Mouse (Mus musculus): ENCODE measurements around the gene Ascc2. TPM values are rescaled to one million over a fixed set of nuclear protein-coding genes. Genes with fewer than 3 reads are reported as not detected.

Gene Ascc2
- polyA plus RNA-seq, 1 experiment = 54.5 TPM

- Histone ChIP-seq H3K4me1 (ENCODE audit: control insufficient read depth, insufficient read depth, low read length) (peaks cover 2% of the 10 kb centered on the region; the same call in 1 of the 2 replicates), H3K27ac (ENCODE audit: control insufficient read depth, insufficient read depth, low read depth, low read length) (no peak overlapping the region), H3K36me3 (ENCODE audit: control insufficient read depth, insufficient read depth, low read length) (no peaks in the 10 kb centered on the region), H3K4me3 (ENCODE audit: control insufficient read depth, low read depth, low read length) (no peak overlapping the region), H3K27me3 (ENCODE audit: control insufficient read depth, insufficient read depth, low read length) (no peaks in the 10 kb centered on the region)
- no peak for TF ChIP-seq POLR2A (IDR thresholded peaks at IDR 0.05; ENCODE audit: control insufficient read depth, low read depth, low read length)
- TF ChIP-seq CTCF (IDR thresholded peaks at IDR 0.05; ENCODE audit: control insufficient read depth, insufficient read depth, insufficient replicate concordance, low read depth, low read length) = no peak
Measured at GRCm38 (mm10) chr11:4719961-4720360, 82.4 kb downstream of the Ascc2 start.

GRCm38 (mm10) chr11:4720393-4720792, 82.8 kb downstream of the Ascc2 start:
- Histone ChIP-seq H3K27ac (ENCODE audit: control insufficient read depth, insufficient read depth, low read depth, low read length) (no peak overlapping the region), H3K36me3 (ENCODE audit: control insufficient read depth, insufficient read depth, low read length) (no peaks in the 10 kb centered on the region), H3K4me1 (ENCODE audit: control insufficient read depth, insufficient read depth, low read length) (peaks cover 2% of the 10 kb centered on the region; the same call in 1 of the 2 replicates), H3K4me3 (ENCODE audit: control insufficient read depth, low read depth, low read length) (no peak overlapping the region), H3K27me3 (ENCODE audit: control insufficient read depth, insufficient read depth, low read length) (no peaks in the 10 kb centered on the region)
- no peak for TF ChIP-seq POLR2A (IDR thresholded peaks at IDR 0.05; ENCODE audit: control insufficient read depth, low read depth, low read length)
- TF ChIP-seq CTCF (IDR thresholded peaks at IDR 0.05; ENCODE audit: control insufficient read depth, insufficient read depth, insufficient replicate concordance, low read depth, low read length) = no peak

GRCm38 (mm10) chr11:4720900-4721580, 83.5 kb downstream of the Ascc2 start:
- Histone ChIP-seq H3K4me3 (ENCODE audit: control insufficient read depth, low read depth, low read length) (no peak overlapping the region), H3K27me3 (ENCODE audit: control insufficient read depth, insufficient read depth, low read length) (no peaks in the 10 kb centered on the region), H3K27ac (ENCODE audit: control insufficient read depth, insufficient read depth, low read depth, low read length) (no peak overlapping the region), H3K36me3 (ENCODE audit: control insufficient read depth, insufficient read depth, low read length) (no peaks in the 10 kb centered on the region), H3K4me1 (ENCODE audit: control insufficient read depth, insufficient read depth, low read length) (peaks cover 2% of the 10 kb centered on the region; the same call in 1 of the 2 replicates)
- no peak for TF ChIP-seq POLR2A (IDR thresholded peaks at IDR 0.05; ENCODE audit: control insufficient read depth, low read depth, low read length)
- no peak for TF ChIP-seq CTCF (IDR thresholded peaks at IDR 0.05; ENCODE audit: control insufficient read depth, insufficient read depth, insufficient replicate concordance, low read depth, low read length)

GRCm38 (mm10) chr11:4721728-4722127, 84.2 kb downstream of the Ascc2 start:
- Histone ChIP-seq H3K27ac (ENCODE audit: control insufficient read depth, insufficient read depth, low read depth, low read length) (no peak overlapping the region), H3K27me3 (ENCODE audit: control insufficient read depth, insufficient read depth, low read length) (no peaks in the 10 kb centered on the region), H3K36me3 (ENCODE audit: control insufficient read depth, insufficient read depth, low read length) (no peaks in the 10 kb centered on the region), H3K4me1 (ENCODE audit: control insufficient read depth, insufficient read depth, low read length) (peaks cover 2% of the 10 kb centered on the region; the same call in 1 of the 2 replicates), H3K4me3 (ENCODE audit: control insufficient read depth, low read depth, low read length) (no peak overlapping the region)
- TF ChIP-seq POLR2A (IDR thresholded peaks at IDR 0.05; ENCODE audit: control insufficient read depth, low read depth, low read length) (no peak), CTCF (IDR thresholded peaks at IDR 0.05; ENCODE audit: control insufficient read depth, insufficient read depth, insufficient replicate concordance, low read depth, low read length) (no peak)

GRCm38 (mm10) chr11:4729603-4730002, 92.1 kb downstream of the Ascc2 start:
- H3K4me1 ChIP-seq (ENCODE audit: control insufficient read depth, insufficient read depth, low read length) = no peaks in the 10 kb centered on the region
- H3K36me3 ChIP-seq (ENCODE audit: control insufficient read depth, insufficient read depth, low read length) = no peaks in the 10 kb centered on the region
- H3K4me3 ChIP-seq (ENCODE audit: control insufficient read depth, low read depth, low read length) = no peak overlapping the region
- H3K27me3 ChIP-seq (ENCODE audit: control insufficient read depth, insufficient read depth, low read length) = no peaks in the 10 kb centered on the region
- TF ChIP-seq POLR2A (IDR thresholded peaks at IDR 0.05; ENCODE audit: control insufficient read depth, low read depth, low read length) (no peak), CTCF (IDR thresholded peaks at IDR 0.05; ENCODE audit: control insufficient read depth, insufficient read depth, insufficient replicate concordance, low read depth, low read length) (no peak)
- no peak overlapping the region for H3K27ac ChIP-seq (ENCODE audit: control insufficient read depth, insufficient read depth, low read depth, low read length)

GRCm38 (mm10) chr11:4730096-4730495, 92.5 kb downstream of the Ascc2 start:
- Histone ChIP-seq H3K4me3 (ENCODE audit: control insufficient read depth, low read depth, low read length) (no peak overlapping the region), H3K27me3 (ENCODE audit: control insufficient read depth, insufficient read depth, low read length) (no peaks in the 10 kb centered on the region), H3K4me1 (ENCODE audit: control insufficient read depth, insufficient read depth, low read length) (no peaks in the 10 kb centered on the region), H3K27ac (ENCODE audit: control insufficient read depth, insufficient read depth, low read depth, low read length) (no peak overlapping the region), H3K36me3 (ENCODE audit: control insufficient read depth, insufficient read depth, low read length) (no peaks in the 10 kb centered on the region)
- no peak for TF ChIP-seq POLR2A (IDR thresholded peaks at IDR 0.05; ENCODE audit: control insufficient read depth, low read depth, low read length)
- no peak for TF ChIP-seq CTCF (IDR thresholded peaks at IDR 0.05; ENCODE audit: control insufficient read depth, insufficient read depth, insufficient replicate concordance, low read depth, low read length)

GRCm38 (mm10) chr11:4730913-4731312, 93.4 kb downstream of the Ascc2 start:
- no peaks in the 10 kb centered on the region for H3K36me3 ChIP-seq (ENCODE audit: control insufficient read depth, insufficient read depth, low read length)
- no peak overlapping the region for H3K4me3 ChIP-seq (ENCODE audit: control insufficient read depth, low read depth, low read length)
- H3K27me3 ChIP-seq (ENCODE audit: control insufficient read depth, insufficient read depth, low read length) = no peaks in the 10 kb centered on the region
- H3K4me1 ChIP-seq (ENCODE audit: control insufficient read depth, insufficient read depth, low read length) = no peaks in the 10 kb centered on the region
- TF ChIP-seq CTCF (IDR thresholded peaks at IDR 0.05; ENCODE audit: control insufficient read depth, insufficient read depth, insufficient replicate concordance, low read depth, low read length) (no peak), POLR2A (IDR thresholded peaks at IDR 0.05; ENCODE audit: control insufficient read depth, low read depth, low read length) (no peak)
- H3K27ac ChIP-seq (ENCODE audit: control insufficient read depth, insufficient read depth, low read depth, low read length) = no peak overlapping the region
